Mouse (Mus musculus) ovary, postnatal 10 days (tissue): ENCODE measurements around the gene Bad.
A peak's percentile ranks its signal among the peaks of the same experiment; 100 is the strongest.

Experiments
- DNase-seq: peaks from one replicate; pipeline ENCODE4 v3.0.0; 2022; ENCODE audit warnings: low spot score

The Bad gene

DNA sequence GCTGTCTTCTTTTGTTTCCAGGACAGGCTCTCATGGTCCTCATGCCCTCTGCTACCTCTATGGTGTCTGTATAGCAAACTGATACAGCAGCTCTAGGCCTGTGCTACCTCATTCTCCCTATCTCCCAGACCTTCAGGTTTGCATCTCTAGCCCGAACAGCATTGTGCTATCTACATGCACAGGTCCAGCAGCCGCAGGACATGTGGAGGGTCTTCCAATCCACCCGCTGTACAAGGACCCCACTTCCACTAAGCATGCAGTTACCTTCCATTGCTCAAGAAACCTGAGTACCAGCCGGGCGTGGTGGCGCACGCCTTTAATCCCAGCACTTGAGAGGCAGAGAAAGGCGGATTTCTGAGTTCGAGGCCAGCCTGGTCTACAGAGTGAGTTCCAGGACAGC is 27.1 kb upstream of the Bad start:
- no peak for DNase-seq

DNA sequence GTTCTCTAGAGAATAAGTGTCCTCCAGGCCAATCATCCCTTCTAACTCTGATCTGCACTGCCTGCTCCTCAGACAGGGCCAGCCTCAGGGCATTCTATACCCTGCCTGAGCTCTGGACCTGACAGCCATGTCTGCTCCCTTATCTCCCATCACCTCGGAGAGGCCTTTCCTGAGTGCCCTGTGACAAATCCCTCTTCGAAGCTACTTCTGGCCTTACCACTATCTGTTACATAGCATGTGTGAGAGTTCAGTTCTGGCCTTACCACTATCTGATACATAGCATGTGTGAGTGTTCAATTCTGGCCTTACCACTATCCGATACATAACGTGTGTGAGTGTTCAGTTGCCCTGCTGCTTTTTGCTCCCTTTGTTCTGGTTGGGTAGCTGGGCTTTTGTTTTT is 26.4 kb upstream of the Bad start:
- DNase-seq = no peak

DNA sequence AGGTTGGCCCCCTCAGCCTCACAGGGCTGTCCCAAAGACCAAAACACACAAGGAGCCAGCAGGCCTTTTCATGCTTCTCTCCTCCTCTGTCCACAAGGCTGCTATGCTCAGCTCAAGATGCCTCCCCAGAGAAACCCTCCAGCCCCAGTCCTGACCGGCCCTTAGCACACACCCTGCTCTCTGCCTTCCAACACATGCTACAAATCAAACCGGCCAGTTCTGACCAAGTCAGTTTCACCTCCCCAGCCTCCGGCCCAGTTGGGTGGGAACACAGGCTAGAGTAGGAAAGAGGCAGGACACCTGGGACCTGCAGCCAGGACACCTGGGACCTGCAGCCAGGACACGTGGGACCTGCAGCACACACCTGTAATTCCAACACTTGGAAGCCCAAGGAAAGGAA is 25.2 kb upstream of the Bad start:
- no peak for DNase-seq

DNA sequence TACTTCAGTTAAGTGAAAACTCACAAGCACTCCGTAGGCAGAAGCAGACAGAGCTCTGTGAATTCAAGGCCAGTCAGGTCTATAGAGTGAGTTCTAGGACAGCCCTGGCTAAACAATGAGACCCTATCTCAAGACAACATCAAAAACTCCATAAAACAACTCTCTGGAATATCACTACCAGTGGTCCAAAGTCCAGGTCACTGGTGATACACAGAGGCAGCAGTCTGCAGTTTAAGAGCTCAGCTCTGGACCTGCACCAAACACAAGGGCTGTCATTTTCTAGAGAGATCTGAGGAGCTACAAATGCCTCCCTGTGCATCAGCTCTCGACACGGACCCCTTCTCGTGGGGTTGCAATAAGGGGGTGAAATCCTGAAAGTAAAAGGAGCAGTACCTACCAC is 23.3 kb upstream of the Bad start:
- no peak for DNase-seq

DNA sequence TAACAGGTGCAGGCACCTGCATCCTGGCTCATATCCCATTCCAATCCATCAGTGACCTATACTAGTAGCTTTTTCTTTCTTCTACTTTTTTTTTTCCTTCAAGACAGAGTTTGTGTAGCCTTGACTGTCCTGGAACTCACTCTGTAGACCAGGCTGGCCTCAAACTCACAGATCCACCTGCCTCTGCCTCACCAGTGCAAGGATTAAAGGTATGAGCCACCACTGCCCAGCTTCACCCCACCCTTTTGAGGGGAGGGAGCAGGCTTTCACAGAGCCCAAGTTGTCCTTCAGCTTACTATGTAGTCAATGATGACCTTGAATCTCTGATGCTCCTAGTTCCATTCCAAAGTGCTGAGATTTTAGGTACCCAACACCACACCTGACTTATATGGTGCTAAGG is 22.2 kb upstream of the Bad start:
- no peak for DNase-seq

DNA sequence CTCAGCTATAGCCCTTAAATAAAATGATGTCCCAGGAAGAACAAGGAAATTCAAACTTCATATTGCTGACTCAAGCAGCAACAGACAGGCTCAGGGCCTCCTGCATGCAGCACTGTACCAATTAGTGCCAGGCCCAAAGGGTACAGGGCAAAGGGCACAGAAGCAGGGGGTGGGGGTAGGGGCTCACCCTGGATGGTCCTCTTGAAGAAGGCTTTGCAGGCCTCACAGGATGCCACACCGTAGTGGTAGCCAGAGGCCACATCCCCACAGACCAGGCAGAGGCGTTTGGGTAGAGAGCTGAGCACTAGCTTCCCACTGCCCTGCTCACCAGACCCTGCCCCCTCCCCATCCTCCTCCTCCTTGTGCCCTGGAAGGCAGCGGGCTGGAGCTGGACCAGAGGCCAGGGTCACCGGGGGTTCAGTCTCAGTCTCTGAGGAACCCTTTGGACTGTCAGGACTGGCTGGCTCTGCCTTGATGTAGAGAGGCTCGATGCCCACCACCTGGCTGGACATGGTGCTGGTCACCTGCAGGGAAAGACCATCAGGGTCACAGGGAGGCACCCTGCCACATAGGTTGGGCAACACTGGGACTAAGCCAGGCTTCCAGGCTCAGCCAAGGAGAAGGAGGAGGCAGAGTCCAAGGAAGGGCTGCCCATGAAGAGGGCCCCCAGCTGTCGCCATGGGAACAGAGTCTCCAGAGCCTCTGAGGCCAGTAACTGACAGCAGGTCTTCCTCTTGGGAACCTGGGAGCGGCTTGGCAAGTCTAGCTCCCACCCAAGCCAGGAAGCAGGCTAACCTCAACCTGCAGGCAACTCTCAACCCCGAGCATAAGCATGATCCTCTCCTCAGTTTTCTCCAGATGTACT is 21.6 kb upstream of the Bad start:
- no peak for DNase-seq

DNA sequence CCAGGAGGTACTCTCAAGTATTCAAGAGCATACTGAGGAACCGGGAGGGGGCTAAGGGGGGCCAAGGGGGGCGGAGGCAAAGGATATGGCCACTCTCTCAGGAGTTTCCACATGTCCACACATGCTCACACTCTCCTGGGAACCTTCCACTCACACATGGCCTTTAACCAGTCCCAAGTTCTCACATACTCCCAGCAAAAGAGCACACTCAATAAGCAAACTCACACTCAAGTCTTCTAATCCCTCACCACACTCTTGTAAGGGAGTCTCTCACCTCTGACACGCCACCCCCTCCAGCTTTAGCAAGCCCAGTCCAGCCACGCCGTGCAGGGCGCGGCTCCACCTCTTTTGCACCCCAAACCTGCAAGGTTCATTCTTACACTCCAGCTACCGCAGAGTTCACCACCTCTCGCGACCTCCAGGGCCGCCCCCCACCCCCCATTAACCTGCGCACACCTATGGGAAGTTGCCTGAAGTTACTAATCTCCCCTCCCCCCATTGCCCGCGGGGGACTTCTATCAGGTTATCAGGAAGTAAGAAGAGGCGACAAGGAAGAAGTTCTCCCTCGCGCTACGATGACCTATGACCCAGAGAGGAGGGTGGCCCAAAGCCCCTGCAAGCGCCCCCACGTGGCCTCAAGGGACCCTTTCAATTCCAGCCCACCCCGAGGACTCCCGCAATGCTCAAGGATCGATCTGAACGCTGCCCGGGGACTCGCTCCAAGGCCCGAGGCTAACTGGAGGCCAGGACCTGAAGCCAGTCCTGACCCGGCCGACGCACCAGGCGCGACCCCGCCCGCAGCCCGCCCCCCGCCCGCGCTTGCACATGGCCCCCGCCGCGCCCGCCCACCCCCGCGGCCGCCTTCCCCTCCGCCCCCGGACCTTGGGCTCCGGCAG is 20.7 kb upstream of the Bad start:
- DNase-seq = no peak

DNA sequence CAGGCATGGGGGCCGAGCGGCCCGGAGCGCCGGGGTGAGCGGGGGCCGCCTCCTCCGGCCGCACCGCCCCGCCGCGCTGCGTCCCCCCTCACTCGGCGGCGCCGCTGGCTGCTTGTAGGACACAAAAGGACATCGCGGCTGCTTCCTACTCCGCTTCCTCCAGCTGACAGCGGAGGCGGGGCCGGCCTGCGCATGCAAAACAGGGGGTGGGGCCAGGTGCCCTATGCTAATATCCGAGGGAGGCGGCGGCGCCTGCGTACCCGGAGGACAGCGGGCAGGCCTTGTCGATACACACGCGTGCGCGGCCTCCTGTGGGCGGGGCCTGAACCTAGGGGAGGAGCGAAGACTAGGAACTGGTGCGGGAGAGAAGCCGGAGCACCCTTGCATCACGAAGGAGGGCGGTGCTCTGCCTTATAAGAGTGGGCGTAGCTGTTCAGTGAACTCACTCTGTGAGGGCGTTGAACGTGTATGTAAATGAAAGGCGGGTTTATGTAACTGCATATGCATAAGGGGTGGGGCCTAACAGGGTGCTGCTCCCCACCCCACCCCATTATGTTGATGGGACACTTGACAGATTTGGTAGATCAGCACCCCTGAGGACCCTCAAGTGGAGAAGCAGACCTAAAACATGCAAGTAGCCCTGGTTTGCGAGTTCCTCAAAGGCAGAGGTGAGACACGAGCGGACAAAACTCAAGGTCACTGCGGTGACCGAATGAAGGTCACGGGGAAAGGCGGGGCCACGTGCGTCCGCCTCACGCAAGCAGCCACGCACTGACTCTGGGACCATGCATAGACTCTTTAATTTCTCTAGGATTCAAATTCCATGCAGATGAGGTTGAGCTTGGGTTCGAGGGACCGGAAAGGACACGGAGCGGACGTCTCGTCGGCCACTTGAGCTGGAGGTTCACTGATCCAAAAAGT is 19.8 kb upstream of the Bad start, which contains the start of gene Esrra:
TSS of gene Esrra (minus strand) at position 167 of the 921 bp plus-strand sequence.
- peak; percentile 95 for DNase-seq

DNA sequence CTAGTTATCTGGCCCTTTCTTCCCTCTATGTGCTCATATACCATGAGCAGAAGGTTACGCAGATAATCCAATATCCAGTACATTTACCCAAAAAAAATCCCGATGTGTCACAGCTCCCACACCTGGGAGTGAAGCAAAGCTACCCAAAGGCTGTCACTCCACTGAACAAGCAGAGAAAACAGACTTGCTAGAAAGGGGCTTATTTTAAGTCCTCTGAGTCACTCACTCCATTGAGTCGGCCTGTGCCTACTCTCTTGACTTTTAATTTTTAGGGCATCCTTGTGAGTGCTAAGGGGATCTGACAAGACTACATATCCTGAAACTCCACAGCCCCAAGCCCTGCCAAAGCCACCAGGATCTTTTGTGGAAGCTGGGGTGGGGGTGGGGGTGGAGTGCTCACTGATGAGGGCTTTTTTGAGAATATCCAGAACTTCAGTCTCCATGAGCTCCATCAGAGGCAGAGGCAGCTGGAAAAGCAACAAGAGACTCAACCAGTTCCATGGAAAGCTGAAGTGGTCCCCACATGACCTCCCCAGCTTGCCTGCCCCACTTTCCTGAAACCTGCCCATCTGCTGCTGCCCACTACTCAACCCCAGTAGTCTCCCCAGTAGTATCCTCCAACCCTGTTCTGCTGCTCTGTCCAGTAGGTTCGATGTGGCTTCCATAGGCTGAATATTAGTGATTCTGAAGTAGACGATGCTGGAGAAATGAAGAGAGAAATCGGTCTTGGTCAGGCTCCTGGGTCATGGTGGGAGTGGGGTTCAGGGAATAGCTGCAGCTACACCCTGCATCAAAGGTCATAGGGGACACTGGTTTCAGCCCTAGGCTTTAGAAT is 18.5 kb upstream of the Bad start:
- DNase-seq = no peak

DNA sequence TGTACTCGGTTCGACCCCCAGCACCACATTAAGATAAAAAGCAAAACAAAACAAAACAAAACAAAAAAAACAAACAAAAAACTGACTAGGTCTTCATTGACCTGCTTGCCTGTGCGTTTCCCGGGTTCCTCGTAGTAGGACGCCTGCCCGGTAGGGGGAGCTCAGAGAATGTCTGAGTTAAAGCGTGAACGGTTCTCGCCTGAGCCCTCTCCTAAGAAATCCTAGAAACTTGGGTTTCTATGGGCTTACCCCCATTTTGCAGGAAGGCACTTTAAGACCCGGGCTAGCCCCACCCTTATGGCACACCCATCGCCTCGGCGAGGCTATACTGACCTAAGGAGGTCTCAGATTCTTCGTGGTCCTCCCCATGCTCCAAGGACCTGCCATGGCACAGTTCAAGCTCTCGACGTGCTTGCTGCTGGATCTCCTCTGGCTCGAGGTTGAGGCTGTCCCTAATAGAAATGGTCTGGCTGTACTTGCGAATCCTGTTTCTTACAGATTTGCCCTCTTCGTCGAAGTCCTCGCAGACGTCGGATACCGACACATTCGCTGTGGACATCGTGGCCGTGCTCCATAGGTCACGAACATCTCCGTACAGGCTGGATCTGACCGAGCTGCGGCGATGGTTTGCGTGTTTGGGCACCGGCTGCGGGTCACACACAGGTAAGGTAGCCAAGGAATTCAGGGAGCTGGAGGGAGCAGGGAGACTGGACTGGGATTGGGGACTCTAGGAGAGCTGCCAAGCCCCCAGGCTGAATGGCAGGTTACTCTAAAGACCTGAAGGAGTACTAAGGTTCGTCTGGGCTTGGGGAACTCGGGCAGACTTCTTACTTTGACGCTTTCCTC is 17.0 kb upstream of the Bad start:
- peak; percentile 76 for DNase-seq

DNA sequence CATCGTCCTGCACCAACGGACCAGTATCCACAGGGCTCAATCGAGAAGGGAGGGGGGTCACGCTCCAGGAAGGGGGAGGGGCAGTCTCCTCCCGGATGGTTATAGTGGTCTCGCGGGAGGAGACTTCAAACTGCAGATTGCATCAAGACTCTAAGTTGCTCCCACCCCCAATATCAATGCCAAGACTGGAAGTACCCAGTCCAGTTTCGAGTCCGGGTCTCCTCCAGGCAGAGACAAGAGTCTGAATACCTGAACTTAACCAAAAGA is 16.4 kb upstream of the Bad start, which contains the start of gene Catsperz:
TSS of gene Catsperz (minus strand) at position 74 of the 267 bp plus-strand sequence.
- DNase-seq = no peak

DNA sequence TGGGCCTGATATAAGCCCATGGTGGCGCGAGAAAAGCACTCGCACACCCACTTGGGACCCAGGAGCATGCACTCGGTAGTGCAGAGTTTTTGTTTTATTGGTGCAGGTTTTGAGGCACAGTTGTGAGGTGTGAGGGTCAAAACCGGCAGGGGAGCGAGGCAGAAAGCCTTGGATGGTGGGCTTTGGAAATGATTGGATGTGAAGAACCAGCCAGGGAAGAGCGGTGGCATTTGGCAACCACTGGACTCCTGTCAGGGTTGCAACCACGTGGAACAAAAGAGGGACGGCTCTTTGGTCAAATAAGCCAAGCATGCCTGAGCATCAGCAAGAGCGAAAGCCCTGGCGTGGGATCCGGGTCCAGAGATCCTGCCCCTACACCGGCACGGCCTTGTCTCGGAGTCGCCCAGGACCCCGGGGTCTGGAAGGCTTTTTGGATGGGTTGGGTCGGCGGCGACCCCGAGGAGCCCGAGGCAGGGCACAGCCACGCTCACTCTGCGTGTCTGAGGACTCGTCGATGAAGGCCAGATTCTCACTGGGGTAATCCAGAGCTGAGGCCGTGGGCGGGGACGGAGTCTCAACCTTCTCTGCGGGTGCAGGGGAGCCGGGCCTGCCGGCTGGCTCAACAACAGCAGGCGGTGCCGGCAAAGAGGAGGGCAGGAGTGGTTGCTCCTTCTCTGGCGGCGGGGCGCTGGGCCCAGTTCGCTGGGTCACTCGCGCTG is 15.9 kb upstream of the Bad start:
- DNase-seq = no peak

DNA sequence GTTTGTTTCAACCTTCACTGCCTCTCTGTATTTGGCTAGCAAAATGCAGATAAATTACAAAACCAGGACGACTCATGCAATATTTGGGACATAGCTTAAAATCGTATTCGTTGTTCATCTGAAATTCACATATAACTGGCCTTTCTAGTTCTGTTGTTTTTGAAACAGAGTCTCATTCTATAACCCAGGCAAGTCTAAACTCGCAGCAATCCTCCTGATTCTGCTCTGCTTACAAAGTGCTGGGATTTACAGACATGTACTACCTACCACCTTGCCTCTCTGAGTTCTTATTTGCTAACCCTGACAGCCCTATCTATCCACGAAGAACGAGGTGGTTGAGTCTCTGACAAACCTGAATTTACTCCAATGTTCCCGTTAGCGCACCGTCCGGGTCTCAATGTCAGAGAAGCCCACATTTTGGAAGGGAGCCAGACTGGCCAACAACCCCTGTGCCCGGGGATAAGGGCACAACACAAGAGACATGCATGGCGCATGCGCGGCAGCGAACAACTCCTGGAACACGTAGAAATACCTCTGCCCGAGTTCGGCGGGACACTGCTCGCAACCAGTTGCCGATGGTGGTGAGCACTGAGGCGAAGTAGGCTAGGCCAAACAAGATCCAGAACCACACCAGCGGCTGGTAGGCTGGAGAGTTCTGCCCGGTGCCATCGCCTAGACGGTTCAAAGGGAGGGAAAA is 15.0 kb upstream of the Bad start:
- DNase-seq = no peak

DNA sequence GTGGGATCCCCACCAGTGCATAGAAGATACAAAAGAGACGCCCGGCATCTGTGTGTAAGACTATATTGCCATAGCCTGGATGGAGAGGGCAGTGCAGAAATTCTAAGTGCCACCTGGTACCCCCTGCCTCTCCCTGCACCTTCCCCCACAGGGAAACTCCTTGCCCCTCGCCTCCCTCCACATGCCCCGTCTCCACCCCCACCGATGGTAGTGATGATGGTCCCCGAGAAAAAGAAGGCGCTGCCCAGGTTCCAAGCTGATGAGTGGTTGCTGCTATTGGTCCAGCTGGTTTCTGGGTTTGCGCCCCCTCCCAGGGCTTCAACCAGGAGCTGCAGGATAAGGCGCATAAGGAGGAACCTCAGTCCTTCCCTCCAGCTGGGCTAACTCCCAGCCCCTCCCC is 13.6 kb upstream of the Bad start:
- DNase-seq = no peak

DNA sequence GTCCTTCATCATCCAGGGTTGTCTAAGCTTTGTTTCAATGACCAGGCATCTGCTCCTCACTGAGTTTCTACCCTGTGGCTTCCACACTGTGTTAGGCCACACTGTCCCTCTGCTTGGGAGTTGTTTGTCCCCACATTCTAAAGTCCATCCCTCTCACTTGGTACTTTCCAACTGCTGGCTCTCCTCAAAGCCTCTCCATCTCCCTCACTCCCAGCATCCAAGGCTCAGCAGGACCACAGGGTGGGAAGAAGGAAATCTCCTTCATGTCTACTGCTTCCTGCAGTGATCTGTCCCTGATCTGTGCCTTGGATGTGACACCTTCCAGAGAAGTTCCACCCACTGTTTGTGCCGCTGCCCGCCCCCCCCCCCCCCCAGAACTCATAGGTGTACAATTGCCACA is 10.7 kb upstream of the Bad start:
- no peak for DNase-seq

DNA sequence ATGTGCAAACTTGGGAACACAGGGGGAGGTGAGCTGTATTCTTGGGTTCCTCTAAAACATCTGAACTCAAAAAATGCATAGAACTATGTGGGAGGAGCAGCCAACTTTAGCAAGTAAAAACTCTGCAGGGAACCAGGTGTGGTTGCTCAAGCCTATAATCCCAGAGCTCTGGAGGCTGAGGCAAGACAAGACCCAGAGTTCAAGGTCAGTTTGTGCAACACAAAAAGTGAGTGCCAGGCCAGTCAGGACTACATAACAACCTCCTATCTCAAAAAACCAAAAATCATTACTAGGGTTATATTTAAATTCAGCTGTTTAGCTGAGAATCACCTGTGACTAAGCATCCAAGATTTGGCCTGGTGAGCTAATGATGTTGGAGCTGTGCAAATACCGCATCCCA is 9.6 kb upstream of the Bad start:
- no peak for DNase-seq

DNA sequence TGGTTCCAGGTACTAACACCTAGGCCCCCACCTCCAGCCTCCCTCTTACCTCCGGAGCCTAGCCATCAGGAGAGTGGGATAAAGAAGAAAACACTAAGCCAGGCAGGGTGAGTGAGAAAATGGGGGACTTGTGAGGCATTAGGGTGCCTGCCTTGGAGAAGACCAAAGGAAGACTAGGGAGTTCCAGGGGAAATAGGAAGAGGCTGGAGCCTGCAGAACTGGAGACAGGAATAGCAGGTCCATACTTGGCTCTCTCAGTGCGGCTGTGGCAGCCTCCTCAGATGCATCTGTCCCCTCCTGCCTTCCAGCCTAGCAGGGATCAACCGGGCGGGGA is 8.6 kb upstream of the Bad start:
- no peak for DNase-seq

DNA sequence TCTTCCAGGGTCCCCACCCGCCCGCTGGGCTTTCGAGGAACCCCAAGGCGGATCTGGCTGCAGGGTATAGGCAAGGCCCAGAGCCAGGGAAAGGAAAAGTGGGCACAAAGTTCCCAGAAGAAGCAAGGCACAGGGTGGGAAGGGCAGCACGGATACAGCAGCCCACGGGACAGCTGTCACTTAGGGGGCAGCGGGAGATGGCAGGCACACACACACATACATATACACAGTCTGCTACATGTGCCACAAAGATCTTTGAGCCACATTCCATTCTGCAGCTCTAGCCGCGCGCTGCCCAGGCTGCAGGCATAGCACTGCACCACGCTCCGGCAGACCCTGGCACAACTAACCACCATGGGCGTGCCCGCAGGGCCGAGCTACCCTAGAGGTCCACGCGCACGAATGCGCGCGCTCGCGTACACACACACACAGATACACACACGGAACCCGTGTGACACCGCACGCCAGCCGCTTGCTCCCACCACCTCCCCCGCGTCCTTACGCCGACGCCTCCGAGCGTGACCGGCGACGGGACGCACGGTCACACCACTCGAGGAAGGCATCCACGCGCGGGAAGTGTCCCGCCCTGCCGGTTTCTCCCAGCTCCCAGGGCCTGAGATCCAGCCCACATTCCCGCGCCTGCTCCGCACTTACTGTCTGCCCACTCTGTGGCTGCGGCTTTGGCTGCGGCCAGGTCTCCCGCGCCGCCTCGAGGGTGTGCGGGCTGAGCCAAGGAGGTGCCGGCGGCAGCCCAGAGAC is 8.0 kb upstream of the Bad start:
- DNase-seq = no peak
